Mouse (Mus musculus) T-cell, adult 2 months (primary cell): Measurements from ENCODE around the gene Sft2d2.

Experiments
- DNase-seq: peaks from one replicate; pipeline ENCODE4 v3.0.0; 2022; ENCODE audit warnings: low spot score

Gene Sft2d2

DNA sequence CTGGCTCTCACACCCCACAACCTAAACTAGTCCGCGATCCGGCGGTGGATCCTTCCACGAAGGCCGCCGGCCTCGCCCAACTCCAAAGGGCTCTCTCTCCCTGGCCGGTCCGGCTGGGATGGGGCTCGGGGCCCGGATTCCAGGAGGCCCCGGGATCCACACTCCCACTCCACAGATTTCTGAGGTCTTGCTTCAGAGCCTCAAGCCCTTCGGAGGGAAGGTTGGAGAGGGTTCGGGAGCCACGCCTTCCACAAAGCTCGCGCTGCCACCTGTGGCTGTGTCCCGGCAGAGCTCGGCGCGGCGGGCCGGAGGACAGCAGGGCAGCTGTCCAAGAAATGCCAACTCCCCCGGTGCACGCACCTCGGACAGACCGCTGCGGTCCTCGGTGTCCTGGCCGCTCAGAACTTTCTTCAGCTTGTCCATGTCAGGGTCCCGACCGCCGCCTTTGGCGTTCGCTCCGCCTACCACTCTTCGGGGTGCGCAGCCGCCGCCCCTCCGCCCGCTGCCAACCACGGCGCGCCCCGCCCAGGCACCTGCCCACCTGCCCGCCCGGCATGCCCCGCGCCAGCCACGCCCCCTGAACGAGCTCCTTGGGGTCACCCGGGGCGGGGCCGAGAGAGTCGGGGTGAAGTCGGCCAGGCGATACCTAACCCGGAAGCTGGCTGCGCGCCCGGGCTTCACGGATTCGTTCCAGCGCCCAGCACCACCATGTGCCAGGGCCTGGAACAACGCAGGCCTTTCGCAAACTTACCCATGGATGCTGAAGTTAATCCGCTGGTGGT is at the start of gene Sft2d2:
Sft2d2 (minus strand) TSS at position 559 of the 782 bp plus-strand sequence.
- DNase-seq, result peak; percentile 95

- peak; percentile 97 for DNase-seq
These were observed 42.4 kb upstream of the Sft2d2 start, which contains the start of gene Tiprl for GRCm38 (mm10) chr1:165236321-165237298. TSS of gene Tiprl (minus strand) at chr1:165236996.

DNA sequence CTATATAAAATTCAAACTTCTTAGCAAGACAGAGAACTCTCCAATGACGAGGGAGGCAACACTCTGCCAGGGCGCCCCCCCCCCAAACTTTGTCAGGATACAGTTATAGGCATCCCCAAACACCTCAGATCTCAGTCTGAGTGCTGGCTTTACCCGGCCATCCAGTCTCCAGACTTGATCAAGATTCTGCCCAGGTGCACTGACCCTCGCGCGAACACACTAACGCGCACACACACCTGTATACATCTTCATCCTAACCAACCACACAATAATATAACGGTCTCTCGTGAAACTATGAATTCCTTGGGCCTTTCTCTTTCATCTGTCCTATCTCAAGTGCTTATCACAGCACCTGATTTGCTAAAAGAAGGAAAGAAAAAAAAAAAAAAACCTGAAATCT is 41.6 kb upstream of the Sft2d2 start:
- no peak for DNase-seq

DNA sequence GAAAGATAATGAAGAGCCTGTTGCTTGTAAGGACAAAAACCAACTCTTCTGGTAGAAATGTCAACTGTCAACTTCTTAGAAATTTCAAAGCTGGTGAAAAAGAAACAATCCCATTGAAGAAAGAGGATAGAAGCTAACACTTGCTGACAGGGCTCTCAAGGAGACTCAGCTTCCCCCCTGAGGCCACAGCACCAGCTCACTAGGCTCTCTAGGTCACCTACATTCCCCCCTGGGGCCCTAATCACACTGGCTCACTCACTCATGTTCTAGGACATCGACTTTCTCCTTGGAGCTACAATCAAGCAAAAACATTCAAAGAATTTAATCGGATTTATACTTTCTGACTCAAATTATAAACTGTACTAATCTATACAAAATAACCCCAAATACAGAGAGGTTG is 39.6 kb upstream of the Sft2d2 start:
- no peak for DNase-seq

- DNase-seq, result no peak
These were observed 36.5 kb upstream of the Sft2d2 start for GRCm38 (mm10) chr1:165230691-165231090.

DNA sequence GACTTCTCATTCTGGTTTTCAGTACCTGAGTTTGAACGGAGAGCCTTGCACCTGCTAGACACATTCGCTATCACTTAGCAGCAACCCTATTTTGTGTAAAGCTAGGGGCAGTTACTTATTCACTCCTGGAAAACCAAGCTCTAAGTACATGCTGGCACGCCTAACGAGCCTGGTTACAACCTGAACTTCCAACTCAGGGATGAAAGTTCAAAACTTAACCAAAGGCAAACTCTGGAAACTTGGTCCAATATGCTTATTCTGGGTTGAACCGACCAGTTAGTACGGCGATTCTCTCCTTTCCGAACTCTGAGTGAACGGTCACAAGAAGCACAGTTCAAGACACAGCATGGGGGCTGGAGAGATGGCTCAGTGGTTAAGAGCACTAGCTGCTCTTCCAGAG is 35.3 kb upstream of the Sft2d2 start:
- DNase-seq, result no peak

- DNase-seq, result no peak
These were observed 22.9 kb upstream of the Sft2d2 start for GRCm38 (mm10) chr1:165217023-165217589.

GRCm38 (mm10) chr1:165215831-165216230 is 21.6 kb upstream of the Sft2d2 start:
- no peak for DNase-seq

GRCm38 (mm10) chr1:165205591-165205990 is 11.4 kb upstream of the Sft2d2 start:
- no peak for DNase-seq

DNA sequence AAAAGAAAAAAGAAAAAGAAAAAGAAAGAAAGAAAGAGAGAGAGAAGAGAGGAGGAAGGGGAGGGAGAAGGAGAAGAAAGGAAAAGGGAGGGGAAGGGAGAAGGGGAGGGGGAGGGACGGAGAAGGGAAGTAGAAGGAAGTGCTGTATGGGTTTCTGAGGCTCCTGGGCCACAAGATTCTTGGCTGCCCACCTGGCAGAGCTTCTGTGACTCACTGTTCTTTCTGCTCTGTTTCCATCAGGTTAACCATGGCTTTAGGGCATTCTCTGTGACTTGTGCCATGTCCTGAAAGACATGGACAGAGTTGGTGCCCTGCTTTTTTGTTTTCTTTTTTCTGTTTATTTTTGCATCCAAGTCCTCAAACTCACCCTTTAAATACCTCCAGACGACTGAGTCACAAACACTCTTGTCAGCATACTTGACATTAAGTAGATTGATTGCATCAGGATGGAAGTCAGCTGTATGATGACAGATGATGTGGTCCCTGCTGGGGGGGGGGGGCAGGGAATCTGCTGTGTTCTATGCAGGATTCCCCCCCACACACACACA is 9.3 kb upstream of the Sft2d2 start:
- no peak for DNase-seq

GRCm38 (mm10) chr1:165201445-165202012 is 7.3 kb upstream of the Sft2d2 start:
- no peak for DNase-seq

DNA sequence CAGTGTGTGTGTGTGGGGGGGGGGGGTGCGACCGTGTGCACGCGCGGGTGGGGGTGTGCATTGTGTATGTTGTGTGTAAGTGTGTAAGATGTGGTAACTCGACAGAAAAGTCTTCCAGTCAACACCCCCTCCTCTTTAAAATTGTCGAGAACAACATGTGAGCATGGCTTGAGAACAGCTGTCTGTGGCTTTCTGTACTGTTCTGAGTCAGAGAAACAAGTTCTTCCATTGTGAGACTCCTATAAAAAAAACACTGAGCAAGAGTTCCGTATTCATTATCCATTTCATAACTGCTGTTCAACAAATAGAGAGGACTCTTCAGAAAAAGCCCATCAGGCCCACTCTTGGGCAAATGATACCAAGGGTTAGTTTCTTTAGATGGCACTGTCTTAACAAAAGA is 6.5 kb upstream of the Sft2d2 start:
- no peak for DNase-seq

DNA sequence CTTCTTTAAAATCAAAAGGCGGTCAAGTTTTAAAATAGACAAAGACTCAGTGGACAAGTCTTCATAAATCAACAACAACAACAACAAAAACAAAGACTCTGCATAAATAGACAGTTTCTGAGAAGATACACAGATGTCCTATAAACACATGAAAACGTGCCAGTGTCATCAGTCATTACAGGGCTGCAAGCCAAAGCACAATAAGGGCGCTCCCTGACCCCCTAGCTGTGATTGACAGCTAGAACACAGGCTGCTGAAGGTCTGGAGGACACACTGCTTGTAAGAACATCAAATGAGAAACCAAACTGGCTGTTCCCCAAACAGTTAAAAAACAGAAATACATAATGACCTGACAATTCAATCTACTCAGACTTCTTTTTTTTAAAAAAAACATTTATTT is 5.4 kb upstream of the Sft2d2 start:
- DNase-seq, result no peak

DNA sequence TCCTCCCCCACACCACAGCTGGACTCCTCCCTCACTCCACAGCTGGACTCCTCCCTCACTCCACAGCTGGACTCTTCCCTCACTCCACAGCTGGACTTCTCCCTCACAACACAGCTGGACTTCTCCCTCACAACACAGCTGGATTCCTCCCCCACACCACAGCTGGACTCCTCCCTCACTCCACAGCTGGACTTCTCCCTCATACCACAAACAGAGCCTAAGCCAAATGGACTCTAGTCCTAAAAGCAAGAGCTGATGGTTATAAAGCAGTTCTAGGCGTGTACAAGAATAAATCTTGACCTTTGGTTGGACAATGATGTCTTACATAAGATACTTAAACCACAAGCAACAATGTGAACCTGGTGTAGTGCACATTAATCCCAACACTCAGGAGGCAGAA is 4.7 kb upstream of the Sft2d2 start:
- DNase-seq, result no peak

DNA sequence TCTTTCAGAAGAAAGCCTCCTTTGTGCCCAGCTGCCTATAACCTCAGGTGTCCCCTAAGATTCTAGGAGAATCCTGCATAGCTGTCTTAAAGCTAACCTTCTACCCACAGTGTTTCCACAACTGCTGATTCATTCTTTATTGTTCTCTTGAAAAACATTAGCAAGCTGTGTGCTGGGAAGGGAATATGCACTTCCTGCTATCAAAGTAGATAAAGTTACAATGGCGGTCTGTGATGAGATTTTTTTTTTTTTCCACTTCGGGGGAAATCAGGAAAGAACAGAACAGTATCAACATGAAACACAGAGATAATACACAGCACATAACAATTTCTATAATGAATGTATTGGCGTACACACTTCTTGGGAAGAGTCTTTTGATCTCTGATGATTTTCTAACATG is 3.6 kb upstream of the Sft2d2 start:
- DNase-seq, result no peak

- DNase-seq, result no peak
These were observed 1.2 kb upstream of the Sft2d2 start for GRCm38 (mm10) chr1:165195396-165195960.

DNA sequence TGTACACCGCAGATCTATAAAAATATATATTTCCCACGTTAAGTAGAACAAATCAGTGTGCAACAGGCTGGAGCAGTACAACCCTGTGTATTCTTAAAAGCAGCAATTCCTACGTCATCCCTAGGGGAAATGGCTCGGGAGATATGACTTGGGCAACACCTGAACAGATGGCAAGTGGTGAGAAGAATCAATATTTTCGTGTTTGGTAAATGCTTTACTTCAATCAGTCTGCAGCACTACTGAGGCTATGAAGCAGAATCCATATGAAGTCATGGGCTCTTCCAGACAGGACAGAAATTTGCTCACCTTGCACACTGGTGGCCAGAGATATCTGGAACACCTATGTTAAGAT is 400 bp upstream of the Sft2d2 start:
- DNase-seq, result no peak

GRCm38 (mm10) chr1:165193426-165193825 is 812 bp downstream of the Sft2d2 start:
- no peak for DNase-seq

- DNase-seq, result no peak
These were observed 1.4 kb downstream of the Sft2d2 start for GRCm38 (mm10) chr1:165192714-165193264.

DNA sequence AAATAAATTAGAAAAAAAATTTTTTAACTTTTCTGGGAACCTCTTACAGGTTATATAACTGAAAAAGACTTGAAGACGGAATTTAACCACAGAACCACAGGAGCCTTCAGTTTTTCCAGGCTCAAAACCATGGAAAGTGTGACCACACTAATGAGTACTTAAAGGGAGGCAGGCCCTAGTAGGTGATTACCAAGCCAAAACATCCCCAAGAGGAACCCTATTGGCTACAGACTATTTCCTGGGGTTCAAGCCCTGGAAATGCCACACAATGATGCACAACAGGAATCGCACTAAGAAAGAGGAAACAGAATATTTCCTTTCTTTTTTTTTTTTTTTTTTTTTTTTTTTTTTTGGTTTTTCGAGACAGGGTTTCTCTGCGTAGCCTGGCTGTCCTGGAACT is 2.1 kb downstream of the Sft2d2 start:
- DNase-seq, result no peak

DNA sequence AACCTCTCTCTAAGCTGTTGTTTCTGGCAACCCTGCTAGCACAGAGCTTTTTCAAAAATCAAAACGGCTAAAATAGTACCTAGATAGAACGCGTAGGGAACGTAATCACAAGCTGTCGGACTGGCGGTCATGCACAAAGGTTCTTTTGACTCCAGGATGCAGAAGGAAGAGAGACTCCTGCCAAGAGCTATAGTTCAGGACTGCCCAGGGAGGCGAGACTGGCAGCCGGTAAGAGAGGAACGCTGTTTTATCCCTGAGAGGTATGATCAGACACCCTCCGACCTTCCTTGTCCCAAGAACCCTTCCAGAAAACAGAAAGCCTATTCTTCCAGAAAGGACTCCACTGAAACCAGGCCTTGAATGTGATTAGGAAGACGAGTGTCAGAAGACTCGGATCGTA is 2.6 kb downstream of the Sft2d2 start:
- no peak for DNase-seq
